Mouse (Mus musculus): ENCODE measurements at regions not wholly inside any gene's neighbourhood (a gene's known extent, or its start where the extent isn't known, plus 50 kb on each side); places are given as distances from the start of the nearest gene placed in this dataset.
"Not testable (repeated sequence)": the region's sequence is repeated elsewhere in the genome, so short reads cannot be mapped to it uniquely, and the experiment has no call there.

GRCm38 (mm10) chr1:30627796-30628195 is 245.9 kb downstream of the Phf3 start:
- not testable (repeated sequence) for TF ChIP-seq POLR2A (IDR thresholded peaks at IDR 0.05; ENCODE audit: insufficient read depth, low read depth, low read length); CTCF (IDR thresholded peaks at IDR 0.05); EP300 (IDR thresholded peaks at IDR 0.05; ENCODE audit: insufficient read depth, low read depth, low read length)
